ENCODE assay signal across 8 mouse cellular contexts in genomic region chr12:28700101-28700511, GRCm38 (mm10). TPM values are rescaled to one million over a fixed set of nuclear protein-coding genes. Genes with fewer than 3 reads are reported as not detected.
DNase-seq lines count a peak whose midpoint lies in the region; ATAC-seq and TF ChIP-seq lines count a peak whose summit lies in the region.

No protein-coding gene starts in this region.

- H3K27me3 ChIP-seq in forebrain, embryonic 15.5 days: no peaks in the 10 kb centered on the region

- ATAC-seq in forebrain, embryonic 15.5 days (replicated peaks): peak; percentile 53

- H3K4me3 ChIP-seq in left cerebral cortex, adult 2 months: no peak overlapping the region
- no peak overlapping the region for H3K4me3 ChIP-seq in forebrain, embryonic 15.5 days

- H3K9me3 ChIP-seq in forebrain, embryonic 15.5 days: no peaks in the 10 kb centered on the region

- H3K9ac ChIP-seq in forebrain, embryonic 15.5 days (replicated peaks): peak overlapping the region; percentile 35

- WGBS in forebrain, embryonic 15.5 days: 24% methylated on average over 3 of the region's 3 CpGs

- no peak for DNase-seq in left cerebral cortex, adult 2 months (ENCODE audit: extremely low spot score in 1 of 2, low spot score in 2 of 2)
- DNase-seq in left cerebral cortex, adult 18-20 months (ENCODE audit: low spot score in 2 of 2): no peak
- peak; percentile 49 to 60 for DNase-seq in cerebellum, postnatal 10 days
- DNase-seq in mesoderm, embryonic 11.5 days (ENCODE audit: low read depth, low spot score): peak; percentile 8
- no peak for DNase-seq in adrenal gland, postnatal 36 days
- no peak for DNase-seq in spleen, postnatal 14 days (ENCODE audit: low spot score in 2 of 2)
- DNase-seq in right cerebral cortex, postnatal 14 days: no peak

- no peak overlapping the region for H3K4me2 ChIP-seq in forebrain, embryonic 15.5 days (replicated peaks)

- intact Hi-C loops in left cerebral cortex, adult 2 months (cut with DNase I): loop anchor here (2.0 to 5.0 kb wide), 4 partner anchors 52 to 832 kb away; partner anchors contain the start of genes Eipr1 and Trappc12

- peak overlapping the region; percentile 89 for H3K27ac ChIP-seq in left cerebral cortex, adult 2 months
- H3K27ac ChIP-seq in forebrain, embryonic 15.5 days (replicated peaks): peak overlapping the region; percentile 94

- no peaks in the 10 kb centered on the region; the same call in 1 of the 2 replicates for H3K36me3 ChIP-seq in forebrain, embryonic 15.5 days

- TF ChIP-seq CTCF in left cerebral cortex, adult 2 months (IDR thresholded peaks at IDR 0.05): no peak

- peaks cover 42% of the 10 kb centered on the region for H3K4me1 ChIP-seq in forebrain, embryonic 15.5 days

RNA-seq across cellular contexts. Expression of gene Adi1, which starts 25.1 kb away (rescaled TPM):
- 10 to 100 TPM; 32.2 to 33.0 TPM for total RNA-seq in left cerebral cortex, adult 2 months (2021)
- total RNA-seq in left cerebral cortex, adult 18-20 months (2021): 10 to 100 TPM; 36.5 to 37.2 TPM
- 39.8 and 41.7 TPM in 2 replicates for polyA plus RNA-seq in forebrain, embryonic 15.5 days (2015; fragmentation: Nextera tagmentation; extraction: Ambion mirVana)
- 10 to 100 TPM; 66.5 to 84.0 TPM for total RNA-seq in adrenal gland, postnatal 36 days (2021)

RNA-seq across cellular contexts. Expression of gene Trappc12, which starts 50.2 kb away (rescaled TPM):
- 10 to 100 TPM; 61.4 to 63.0 TPM for total RNA-seq in left cerebral cortex, adult 2 months (2021)
- total RNA-seq in left cerebral cortex, adult 18-20 months (2021): 10 to 100 TPM; 63.4 to 64.4 TPM
- polyA plus RNA-seq in forebrain, embryonic 15.5 days (2015; fragmentation: Nextera tagmentation; extraction: Ambion mirVana): 43.7 and 45.0 TPM in 2 replicates
- total RNA-seq in adrenal gland, postnatal 36 days (2021): 10 to 100 TPM; 35.8 to 43.0 TPM

RNA-seq across cellular contexts. Expression of gene Rnaseh1, which starts 50.7 kb away (rescaled TPM):
- 10 to 100 TPM; 13.4 to 13.6 TPM for total RNA-seq in left cerebral cortex, adult 2 months (2021)
- 10 to 100 TPM; 13.1 to 16.2 TPM for total RNA-seq in left cerebral cortex, adult 18-20 months (2021)
- 29.8 and 31.0 TPM in 2 replicates for polyA plus RNA-seq in forebrain, embryonic 15.5 days (2015; fragmentation: Nextera tagmentation; extraction: Ambion mirVana)
- 10 to 100 TPM; 13.8 to 16.7 TPM for total RNA-seq in adrenal gland, postnatal 36 days (2021)

RNA-seq across cellular contexts. Expression of gene Eipr1, which starts 51.5 kb away (rescaled TPM):
- 10 to 100 TPM; 64.0 to 65.1 TPM for total RNA-seq in left cerebral cortex, adult 2 months (2021)
- 10 to 100 TPM; 60.2 to 66.6 TPM for total RNA-seq in left cerebral cortex, adult 18-20 months (2021)
- polyA plus RNA-seq in forebrain, embryonic 15.5 days (2015; fragmentation: Nextera tagmentation; extraction: Ambion mirVana): 75.2 and 76.8 TPM in 2 replicates
- 10 to 100 TPM; 16.7 to 20.2 TPM for total RNA-seq in adrenal gland, postnatal 36 days (2021)

Comparison
In these comparisons a context has a peak if more than half of its experiments do, and no peak if none do; other contexts are left out.
1. DNase-seq: peak in cerebellum, postnatal 10 days (2 of 2) and mesoderm, embryonic 11.5 days (single experiment); none in left cerebral cortex, adult 2 months (0 of 2), left cerebral cortex, adult 18-20 months (0 of 2), adrenal gland, postnatal 36 days (0 of 2), spleen, postnatal 14 days (0 of 2) and right cerebral cortex, postnatal 14 days (single experiment).